Mouse (Mus musculus) neutrophil, adult 5-6 weeks (primary cell): ENCODE results near the gene Vmp1. TPM values are rescaled to one million over a fixed set of nuclear protein-coding genes. Genes with fewer than 3 reads are reported as not detected.

Source experiments
- ATAC-seq: fragments of 151-379, 151-347 bp; 2 replicates; pipeline ENCODE4 v1.8.0; 2017; ENCODE audit warnings: mild to moderate bottlenecking, moderate TSS enrichment; ENCODE audit not compliant: insufficient number of reproducible peaks, poor library complexity, low FRiP score, severe bottlenecking; ENCODE audit errors: extremely low read depth
- total RNA-seq: library from RNA; stranded (forward); fragments of 200-1000 nt; gene quantifications from 2 replicates; pipeline ENCODE4 v1.2.3, GENCODE M21; 2017

The Vmp1 gene
- total RNA-seq, 1 experiment from 2014 or later, result 221 TPM

DNA sequence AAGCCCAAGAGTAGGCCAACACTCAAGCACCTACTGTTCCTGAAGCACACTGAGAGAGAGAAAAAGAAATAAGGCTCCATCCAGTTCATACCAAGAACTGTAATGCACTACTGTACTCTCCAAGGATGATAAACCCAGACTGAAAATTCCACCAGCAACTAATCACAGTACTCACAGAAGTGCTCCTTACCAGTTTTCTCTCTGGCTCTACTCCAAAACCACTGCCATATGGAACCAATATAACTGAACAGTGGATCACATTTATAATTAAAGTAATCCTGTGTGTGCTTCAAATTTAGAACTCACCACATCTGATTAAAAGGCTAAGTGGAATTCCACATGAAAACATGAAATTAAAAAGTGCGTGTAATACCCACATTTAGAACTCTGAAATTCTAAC lies 140.8 kb downstream of the Vmp1 start:
- no peak for ATAC-seq

DNA sequence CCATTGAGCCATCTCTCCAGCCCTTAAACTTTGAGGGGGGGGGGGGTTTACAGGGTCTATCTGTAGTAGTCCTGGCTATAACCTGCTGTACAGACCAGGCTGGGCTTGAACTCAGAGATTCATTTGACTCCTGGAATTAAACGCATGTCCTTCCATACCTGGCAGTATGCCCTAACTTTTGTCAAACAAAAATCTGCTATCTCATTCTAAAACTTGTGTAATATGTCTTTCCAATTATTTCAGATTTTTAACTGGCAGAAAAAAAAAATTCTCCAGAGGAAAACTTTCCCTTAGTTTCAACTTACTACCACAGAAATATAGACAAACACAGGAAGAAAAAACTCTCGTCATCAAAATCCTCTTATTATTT lies 143.2 kb downstream of the Vmp1 start:
- no peak for ATAC-seq

DNA sequence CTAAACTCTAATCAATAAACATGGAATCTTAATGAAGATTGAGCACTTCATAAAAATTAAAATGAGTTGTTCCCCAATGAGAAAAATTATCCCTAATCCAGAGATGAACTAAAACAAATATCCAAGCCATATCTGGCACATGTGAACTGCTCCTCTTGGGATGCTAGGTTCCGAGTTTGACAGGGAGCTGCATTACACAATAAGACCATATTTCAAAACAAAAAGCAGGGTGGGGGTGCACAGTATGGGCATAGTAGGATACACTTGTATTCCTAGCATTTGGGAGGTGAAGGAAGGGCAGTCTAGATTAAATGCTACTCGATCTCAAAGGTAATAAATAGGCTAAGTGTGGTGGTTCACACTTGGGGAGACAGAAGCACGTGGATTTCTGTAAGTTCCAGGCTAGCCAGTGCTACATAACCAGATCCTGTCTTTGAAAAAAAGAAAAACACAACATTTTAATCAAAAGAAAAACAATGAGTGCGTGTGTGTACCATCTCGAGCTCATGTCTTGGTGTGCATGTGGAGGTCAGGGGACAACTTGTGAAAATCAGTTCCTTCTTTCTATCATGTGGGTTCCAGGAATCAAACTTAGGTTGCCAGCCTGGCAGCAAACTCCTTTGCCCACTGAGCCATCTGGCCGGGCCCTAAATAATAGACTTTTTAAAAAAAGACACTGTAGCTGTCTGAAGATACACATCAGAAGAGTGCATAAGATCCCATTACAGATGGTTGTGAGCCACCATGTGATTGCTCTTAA lies 143.7 kb downstream of the Vmp1 start:
- no peak for ATAC-seq

DNA sequence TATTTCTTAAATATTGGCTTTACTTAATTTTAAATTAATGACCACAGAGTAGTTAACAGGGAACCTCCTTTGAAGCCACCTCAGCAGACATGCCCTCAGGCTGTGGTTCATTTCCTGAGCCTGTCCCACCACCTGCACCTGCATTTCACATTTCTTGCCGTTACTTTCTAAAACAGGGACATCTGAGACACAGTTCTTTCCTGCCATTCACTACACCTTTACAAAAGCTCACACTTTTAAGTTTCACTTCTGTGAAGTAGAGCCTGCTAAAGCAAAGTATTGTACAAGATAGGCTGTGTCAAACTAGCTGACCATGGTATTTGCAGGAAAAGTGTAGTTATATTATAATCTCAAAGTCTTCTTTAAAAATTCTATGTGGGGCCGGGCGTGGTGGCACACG lies 144.8 kb downstream of the Vmp1 start:
- no peak for ATAC-seq

DNA sequence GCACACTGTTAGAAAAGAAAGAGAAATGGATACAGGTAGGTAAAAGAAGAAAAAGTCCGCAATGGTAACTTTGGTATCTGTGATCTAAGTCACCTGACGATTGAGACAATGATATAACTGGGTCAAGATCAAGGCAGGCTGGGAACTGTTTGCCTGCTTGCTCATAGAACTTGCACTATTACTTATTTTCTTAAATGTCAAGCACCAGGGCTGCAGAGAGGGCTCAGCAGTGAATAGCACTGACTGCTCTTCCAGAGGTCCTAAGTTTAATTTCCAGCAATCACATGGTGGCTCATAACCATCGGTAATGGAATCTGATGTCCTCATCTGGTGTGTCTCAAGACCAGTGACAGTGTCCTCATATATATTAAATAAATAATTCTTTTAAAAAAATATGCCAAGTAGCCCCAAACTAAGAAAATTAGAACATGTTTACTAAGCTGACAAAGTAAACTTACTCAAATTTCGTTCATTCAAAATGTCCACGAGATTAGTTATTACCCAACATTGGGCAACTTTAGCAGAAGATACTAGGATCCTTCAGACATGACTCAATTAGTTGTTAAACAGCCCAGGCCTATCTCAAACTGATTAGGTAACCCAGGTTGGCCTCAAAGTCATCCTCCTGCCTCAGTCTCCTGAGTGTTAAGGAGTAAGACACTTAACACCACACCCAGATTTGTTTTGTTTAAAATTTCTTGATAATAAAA lies 149.3 kb downstream of the Vmp1 start:
- no peak for ATAC-seq

Other genes with a start within 250 kb of the Vmp1 start
- 15.2 and 19.8 TPM in 2 replicates for gene Rnft1, start 199.2 kb downstream of the Vmp1 start, total RNA-seq
- gene Rps6kb1, start 139.0 kb downstream of the Vmp1 start, total RNA-seq, result 52.5 and 55.4 TPM in 2 replicates
- gene Tubd1, start 138.8 kb downstream of the Vmp1 start, total RNA-seq, result 6.4 and 6.9 TPM in 2 replicates
- gene Ptrh2, start 149 bp upstream of the Vmp1 start, total RNA-seq, result 7.9 and 8.6 TPM in 2 replicates
- gene Cltc, start 73.7 kb upstream of the Vmp1 start, total RNA-seq, result 157 and 168 TPM in 2 replicates
- gene Dhx40, start 123.9 kb upstream of the Vmp1 start, total RNA-seq, result 131 and 133 TPM in 2 replicates